Mouse (Mus musculus): ENCODE measurements at regions not wholly inside any gene's neighbourhood (a gene's known extent, or its start where the extent isn't known, plus 50 kb on each side); places are given as distances from the start of the nearest gene placed in this dataset.
"Not testable (repeated sequence)": the region's sequence is repeated elsewhere in the genome, so short reads cannot be mapped to it uniquely, and the experiment has no call there.

DNA sequence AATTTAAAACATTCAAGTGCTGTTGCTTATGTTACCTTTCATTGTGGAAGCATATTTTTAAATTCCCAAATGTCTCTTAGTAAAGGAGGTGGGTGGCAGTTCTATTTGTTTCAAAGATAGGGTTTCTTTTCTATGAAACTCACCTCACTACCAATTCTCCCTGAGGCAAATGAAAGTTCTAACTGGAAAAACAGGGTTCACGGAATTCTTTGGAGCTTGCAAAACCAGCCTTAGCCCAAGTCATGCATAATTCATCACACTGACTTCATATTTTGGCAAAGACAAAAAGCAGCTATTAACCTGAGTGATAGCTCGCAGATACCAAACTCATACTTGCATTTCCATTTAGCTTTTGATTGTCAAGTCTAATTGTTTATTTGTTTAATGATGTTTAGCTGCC is 73.8 kb downstream of the Dio2 start:
- DNase-seq (ENCODE audit: low read depth, low spot score) = no peak

- DNase-seq (ENCODE audit: low read depth, low spot score) = no peak
These were observed 92.8 kb downstream of the Dio2 start for GRCm38 (mm10) chr12:90645452-90645851.

DNA sequence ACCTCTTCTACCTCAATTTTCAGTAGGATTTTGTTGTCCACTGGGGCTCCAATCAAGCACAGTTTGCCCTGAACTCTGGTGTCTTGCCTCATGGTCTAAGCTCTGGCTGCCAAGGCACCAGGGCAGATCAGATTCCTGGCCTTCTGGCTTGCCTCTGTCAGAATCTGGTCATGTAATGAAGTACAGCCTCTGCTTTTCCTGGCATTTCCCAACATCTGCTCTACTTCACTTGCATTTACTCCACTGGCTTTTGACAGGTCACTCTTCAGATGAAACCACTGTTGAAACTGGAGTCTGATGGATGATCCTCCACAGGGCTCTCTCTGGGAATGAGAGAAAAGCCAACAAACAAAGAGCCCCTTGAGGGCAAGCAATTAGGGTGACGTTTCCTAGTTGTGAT is 94.3 kb downstream of the Dio2 start:
- no peak for DNase-seq (ENCODE audit: low read depth, low spot score)

DNA sequence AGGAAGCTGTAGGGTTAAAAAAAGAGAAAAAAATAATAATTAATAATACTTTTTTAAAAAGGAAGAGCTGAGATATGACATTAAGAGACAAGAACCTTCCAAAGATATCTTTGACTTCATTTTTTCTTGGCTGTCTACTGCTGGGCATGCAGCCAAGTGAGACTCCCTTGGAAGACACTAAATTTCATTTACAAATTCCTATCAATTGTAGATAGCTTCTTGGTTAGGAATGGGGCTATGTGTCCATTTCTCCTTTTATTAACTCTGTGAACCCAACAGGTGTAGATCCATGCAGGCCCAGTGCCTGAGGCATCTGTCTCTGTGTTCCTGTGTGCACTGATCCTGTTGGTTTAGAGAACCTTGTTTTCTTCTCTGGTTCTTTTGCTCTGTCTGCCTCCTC is 113.4 kb downstream of the Dio2 start:
- DNase-seq (ENCODE audit: low read depth, low spot score) = no peak

GRCm38 (mm10) chr12:90623426-90623825 is 114.8 kb downstream of the Dio2 start:
- no peak for DNase-seq (ENCODE audit: low read depth, low spot score)

DNA sequence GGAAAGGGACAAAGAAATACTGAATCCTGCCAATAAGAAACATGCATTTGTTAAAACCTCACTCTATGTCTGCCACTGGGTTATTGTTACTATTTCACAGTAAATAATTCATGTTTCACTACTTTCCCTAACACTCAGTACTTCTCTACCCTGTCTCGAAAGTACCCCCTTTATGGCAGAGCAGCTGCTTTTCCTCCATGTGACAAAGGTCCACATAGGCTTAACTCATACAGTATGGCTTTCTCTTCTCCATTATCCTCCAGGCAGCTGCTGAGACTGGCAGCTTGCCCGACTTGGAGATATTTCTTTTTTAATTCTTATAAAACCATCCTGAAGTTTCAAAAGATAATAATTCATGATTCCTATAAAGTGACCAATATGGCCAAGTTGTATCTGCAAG is 129.4 kb downstream of the Dio2 start:
- DNase-seq (ENCODE audit: low read depth, low spot score) = no peak

- DNase-seq (ENCODE audit: low read depth, low spot score) = no peak
These were observed 130.3 kb downstream of the Dio2 start for GRCm38 (mm10) chr12:90607894-90608293.

GRCm38 (mm10) chr12:90580006-90580405 is 158.2 kb downstream of the Dio2 start:
- DNase-seq (ENCODE audit: low read depth, low spot score) = no peak

DNA sequence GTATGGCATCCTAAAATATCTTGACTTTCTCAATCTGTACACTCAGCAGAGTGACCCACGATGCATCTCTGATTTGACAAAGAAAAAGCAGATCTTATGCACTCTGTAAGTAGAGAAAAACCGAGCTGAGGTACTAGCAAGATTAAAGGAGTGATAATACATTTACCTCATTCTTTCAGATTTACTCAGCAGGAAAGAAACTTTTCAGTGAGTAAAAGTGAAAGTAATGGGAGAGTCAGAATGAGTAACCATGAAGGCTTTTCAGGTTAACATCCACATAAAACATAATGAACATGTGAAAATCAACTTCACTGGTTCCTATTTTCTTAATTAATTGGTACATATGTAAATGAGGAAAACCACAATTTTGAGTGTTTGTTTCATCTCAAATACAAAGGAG is 162.1 kb downstream of the Dio2 start:
- DNase-seq (ENCODE audit: low read depth, low spot score) = no peak

DNA sequence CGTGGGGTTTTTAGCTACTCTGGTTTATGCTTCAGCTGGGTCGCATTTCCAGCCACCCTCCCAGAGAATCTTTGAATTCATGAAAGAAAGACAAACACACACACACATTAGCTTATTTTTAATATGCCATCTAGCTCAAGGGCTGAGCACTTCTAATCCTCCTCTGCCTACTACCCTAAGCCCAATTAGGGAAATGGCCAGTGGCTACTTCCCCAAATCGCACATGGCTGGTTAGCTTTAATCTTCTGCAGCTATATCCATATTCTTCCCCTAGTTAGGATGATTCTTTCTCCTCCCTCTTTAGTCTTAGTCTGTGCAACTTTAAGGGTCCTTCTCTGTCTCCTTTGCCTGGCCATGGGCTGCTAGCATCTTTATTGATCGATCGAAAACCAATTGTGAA is 166.3 kb downstream of the Dio2 start:
- no peak for DNase-seq (ENCODE audit: low read depth, low spot score)

- DNase-seq (ENCODE audit: low read depth, low spot score) = peak; percentile 40
These were observed 166.7 kb downstream of the Dio2 start for GRCm38 (mm10) chr12:90571506-90571905.

GRCm38 (mm10) chr12:90566349-90566748 is 171.9 kb downstream of the Dio2 start:
- peak; percentile 15 for DNase-seq (ENCODE audit: low read depth, low spot score)

GRCm38 (mm10) chr12:90565051-90565450 is 173.2 kb downstream of the Dio2 start:
- DNase-seq (ENCODE audit: low read depth, low spot score) = no peak

- not testable (repeated sequence) for DNase-seq (ENCODE audit: low read depth, low spot score)
These were observed 173.6 kb downstream of the Dio2 start for GRCm38 (mm10) chr12:90564594-90564993.

GRCm38 (mm10) chr12:90542361-90542760 is 195.9 kb downstream of the Dio2 start:
- no peak for DNase-seq (ENCODE audit: low read depth, low spot score)

Measured in R1 (cell line).